Mouse (Mus musculus) midbrain, embryonic 15.5 days (tissue): Measurements from ENCODE around the gene Asb14. TPM values are rescaled to one million over a fixed set of nuclear protein-coding genes. Genes with fewer than 3 reads are reported as not detected.
"Not testable (repeated sequence)": the region's sequence is repeated elsewhere in the genome, so short reads cannot be mapped to it uniquely, and the experiment has no call there.

Experiments
- ATAC-seq: fragments of 200-750 bp; cut with Nextera tagmentation; replicated peaks from 2 replicates; pipeline ENCODE4 v1.8.0; 2017; ENCODE audit warnings: moderate TSS enrichment
- H3K27ac ChIP-seq: fragments of 300-500 bp; sonication (generic); 2 replicates; pipeline ENCODE4 v1.5.1; 2015; ENCODE audit warnings: mild to moderate bottlenecking, inconsistent platforms
- H3K27me3 ChIP-seq: fragments of 300-500 bp; sonication (generic); replicated peaks from 2 replicates; pipeline ENCODE4 v1.6.1; 2015; ENCODE audit warnings: inconsistent platforms
- H3K36me3 ChIP-seq: fragments of 300-500 bp; sonication (generic); replicated peaks from 2 replicates; pipeline ENCODE4 v1.6.1; 2015; ENCODE audit warnings: inconsistent platforms
- H3K4me1 ChIP-seq: fragments of 300-500 bp; sonication (generic); 2 replicates; pipeline ENCODE4 v1.6.1; 2015; ENCODE audit warnings: inconsistent platforms
- H3K4me2 ChIP-seq: fragments of 300-500 bp; sonication (generic); 2 replicates; pipeline ENCODE4 v1.6.1; 2015; ENCODE audit warnings: inconsistent platforms, mild to moderate bottlenecking, moderate library complexity
- H3K4me3 ChIP-seq: fragments of 300-500 bp; sonication (generic); 2 replicates; pipeline ENCODE4 v1.5.1; 2015; ENCODE audit warnings: mild to moderate bottlenecking, inconsistent platforms
- H3K9ac ChIP-seq: fragments of 300-500 bp; sonication (generic); 2 replicates; pipeline ENCODE4 v1.6.1; 2015; ENCODE audit warnings: mild to moderate bottlenecking, inconsistent platforms
- H3K9me3 ChIP-seq: fragments of 300-500 bp; sonication (generic); 2 replicates; pipeline ENCODE4 v1.6.1; 2016; ENCODE audit warnings: inconsistent platforms
- WGBS: fragments of 180-500 bp; shearing (Covaris S2); methylation state at CpG from one replicate; pipeline ENCODE4 v1.1.7; 2015; ENCODE audit warnings: mixed read lengths; 5-methylcytosine and 5-hydroxymethylcytosine counted together
- polyA plus RNA-seq: library from polyadenylated mRNA; unstranded; fragments of >200 nt; fragmentation: Nextera tagmentation; extraction: Ambion mirVana; gene quantifications from 2 replicates; pipeline ENCODE4 v1.2.1, GENCODE M21; 2015

The Asb14 gene
- polyA plus RNA-seq, 1 experiment from 2014 or later: 0.48 TPM

DNA sequence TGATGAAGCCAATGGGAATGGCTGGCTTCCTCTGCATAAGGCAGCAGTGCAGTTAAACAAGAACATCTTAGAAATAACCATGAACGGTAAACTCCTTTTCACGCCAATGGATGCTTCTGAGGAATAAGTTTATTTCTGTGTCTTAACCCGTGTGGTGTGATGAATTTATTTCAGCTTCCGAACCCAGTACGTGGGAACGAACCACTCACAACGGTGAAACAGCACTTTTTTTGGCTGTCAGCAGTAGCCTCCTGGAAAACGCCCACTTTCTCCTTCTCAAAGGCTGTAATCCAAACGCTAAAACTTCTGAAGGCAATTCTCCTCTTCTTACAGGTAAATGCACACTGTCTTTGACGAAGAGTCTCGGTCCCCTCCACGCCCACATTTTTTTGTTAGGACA lies 6.5 kb downstream of the Asb14 start:
- H3K27me3 ChIP-seq: no peaks in the 10 kb centered on the region
- no peak overlapping the region for H3K4me3 ChIP-seq
- H3K9me3 ChIP-seq: no peaks in the 10 kb centered on the region
- H3K27ac ChIP-seq: no peak overlapping the region
- H3K9ac ChIP-seq: no peak overlapping the region
- H3K36me3 ChIP-seq: no peaks in the 10 kb centered on the region
- WGBS: 91% methylated on average over 12 of the region's 12 CpGs
- no peak for ATAC-seq
- H3K4me1 ChIP-seq: no peaks in the 10 kb centered on the region
- H3K4me2 ChIP-seq: no peak overlapping the region

DNA sequence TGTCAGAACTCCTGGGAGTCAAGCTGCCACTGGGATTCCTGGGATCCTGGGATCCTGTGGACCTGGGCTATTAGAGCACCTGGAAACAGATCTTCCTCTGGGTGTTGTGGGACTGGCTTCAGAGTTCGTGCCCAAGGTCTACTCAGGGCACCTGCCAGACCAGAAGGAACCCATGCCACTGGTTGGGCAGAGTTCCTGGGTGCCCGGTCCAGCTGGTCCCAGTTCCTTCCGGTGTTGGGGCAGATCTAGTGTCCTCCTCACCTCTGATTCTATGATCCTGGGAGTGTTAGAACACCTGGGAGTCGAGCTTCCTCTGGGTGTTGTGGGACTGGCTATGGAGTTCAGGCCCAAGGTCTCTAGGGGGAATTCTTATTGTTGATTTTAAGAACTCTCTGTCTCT lies 13.0 kb downstream of the Asb14 start:
- no peaks in the 10 kb centered on the region for H3K9me3 ChIP-seq
- 87% methylated on average over 4 of the region's 4 CpGs for WGBS
- ATAC-seq: no peak

DNA sequence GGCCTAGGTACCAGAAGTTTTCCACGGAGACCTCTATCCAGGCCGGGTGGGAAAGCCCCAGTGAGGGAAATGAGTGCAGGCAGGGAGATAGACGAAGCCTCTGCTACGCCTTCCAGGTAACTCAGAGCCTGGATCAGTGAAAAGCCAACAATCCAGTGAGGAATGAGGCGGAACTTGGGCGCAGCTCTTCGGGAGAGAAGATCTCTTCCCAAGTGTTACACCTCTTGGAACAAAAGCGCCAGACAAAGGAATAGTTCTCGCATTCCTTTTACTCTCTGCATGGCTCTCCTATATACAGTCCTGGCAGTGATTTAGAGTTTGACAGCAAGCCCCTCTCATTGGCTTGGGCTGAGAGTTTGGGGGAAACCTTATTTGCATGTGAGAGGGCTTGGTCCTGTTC lies 16.1 kb downstream of the Asb14 start:
- WGBS: 48% methylated on average over 9 of the region's 9 CpGs
- not testable (repeated sequence) for H3K4me3 ChIP-seq, H3K9ac ChIP-seq, H3K4me1 ChIP-seq, H3K9me3 ChIP-seq, ATAC-seq, H3K4me2 ChIP-seq, H3K27me3 ChIP-seq, H3K27ac ChIP-seq, H3K36me3 ChIP-seq

More for the DNA sequence above, 13.0 kb downstream of the Asb14 start:
- Histone ChIP-seq H3K27ac (no peak overlapping the region), H3K4me3 (no peak overlapping the region), H3K36me3 (no peaks in the 10 kb centered on the region), H3K4me2 (no peak overlapping the region), H3K9ac (no peak overlapping the region), H3K4me1 (no peaks in the 10 kb centered on the region), H3K27me3 (no peaks in the 10 kb centered on the region)

DNA sequence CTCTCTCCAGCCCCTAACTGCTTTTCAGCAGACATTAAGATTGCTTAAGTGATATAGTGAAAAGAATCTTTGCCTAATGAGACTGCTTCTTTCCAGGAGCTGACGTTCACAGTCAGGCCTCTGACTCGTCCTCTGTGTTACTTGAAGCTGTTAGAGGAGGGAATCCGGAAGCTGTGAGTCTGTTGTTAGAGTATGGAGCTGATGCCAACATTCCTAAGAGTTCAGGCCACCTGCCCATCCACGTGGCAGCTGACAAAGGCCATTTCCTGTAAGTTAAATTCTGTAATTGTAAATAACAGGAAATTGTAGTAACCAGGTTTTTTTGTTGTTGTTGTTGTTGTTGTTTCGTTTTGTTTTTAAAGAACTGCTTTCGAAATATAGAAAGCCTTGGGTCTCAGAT lies 16.8 kb downstream of the Asb14 start:
- no peaks in the 10 kb centered on the region for H3K9me3 ChIP-seq
- ATAC-seq: no peak
- H3K27ac ChIP-seq: no peak overlapping the region
- H3K9ac ChIP-seq: no peak overlapping the region
- H3K36me3 ChIP-seq: no peaks in the 10 kb centered on the region
- H3K27me3 ChIP-seq: no peaks in the 10 kb centered on the region
- H3K4me1 ChIP-seq: no peaks in the 10 kb centered on the region
- H3K4me2 ChIP-seq: no peak overlapping the region
- 68% methylated on average over 6 of the region's 6 CpGs for whole genome bisulfite sequencing
- no peak overlapping the region for H3K4me3 ChIP-seq

DNA sequence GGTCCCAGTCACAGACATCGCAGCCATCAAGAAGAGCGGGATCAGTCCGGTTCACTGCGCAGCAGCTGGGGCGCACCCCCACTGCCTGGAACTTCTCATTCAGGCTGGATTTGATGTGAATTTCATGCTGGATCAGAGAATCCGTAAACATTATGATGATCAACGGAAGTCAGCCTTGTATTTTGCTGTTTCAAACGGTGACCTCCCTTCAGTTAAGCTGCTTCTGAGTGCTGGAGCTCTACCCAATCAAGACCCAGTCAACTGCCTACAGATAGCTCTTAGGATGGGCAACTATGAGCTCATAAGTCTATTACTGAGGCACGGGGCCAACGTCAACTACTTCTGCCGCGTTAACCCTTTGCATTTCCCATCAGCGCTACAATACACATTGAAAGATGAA lies 17.5 kb downstream of the Asb14 start:
- no peak overlapping the region for H3K4me2 ChIP-seq
- H3K27ac ChIP-seq: no peak overlapping the region
- WGBS: 90% methylated on average over 13 of the region's 13 CpGs
- no peak overlapping the region for H3K4me3 ChIP-seq
- no peaks in the 10 kb centered on the region for H3K36me3 ChIP-seq
- H3K9ac ChIP-seq: no peak overlapping the region
- H3K4me1 ChIP-seq: no peaks in the 10 kb centered on the region
- H3K27me3 ChIP-seq: no peaks in the 10 kb centered on the region
- no peaks in the 10 kb centered on the region for H3K9me3 ChIP-seq
- no peak for ATAC-seq

DNA sequence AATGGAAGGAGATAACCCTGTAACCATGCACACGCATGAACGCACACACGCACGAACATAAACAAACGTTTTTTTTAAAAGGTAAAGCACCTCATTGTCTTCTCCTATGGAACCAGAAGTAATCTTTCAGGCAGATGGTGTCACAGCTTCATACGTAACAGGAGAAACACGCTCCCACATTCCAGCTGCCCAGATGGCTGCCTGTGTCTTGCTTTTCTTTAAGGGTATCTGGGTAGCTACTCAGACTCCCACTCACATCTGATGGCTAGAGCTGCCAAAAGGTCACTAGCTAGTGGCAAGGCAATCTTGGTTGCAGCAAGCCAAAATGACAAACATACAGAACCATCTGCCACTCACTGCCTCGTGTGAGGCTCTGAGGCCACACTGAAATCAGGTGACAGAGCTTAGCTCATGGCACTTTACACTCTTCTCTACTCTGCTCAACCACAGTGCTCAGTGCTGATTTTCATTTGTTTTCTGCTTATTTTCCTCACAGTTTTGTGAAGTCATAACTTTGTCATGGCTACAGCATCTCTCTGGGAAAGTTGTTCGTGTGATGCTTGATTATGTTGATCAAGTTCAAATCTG lies 19.4 kb downstream of the Asb14 start:
- Histone ChIP-seq H3K9ac (no peak overlapping the region), H3K27ac (no peak overlapping the region), H3K4me2 (no peak overlapping the region), H3K36me3 (0 out of 2 replicates have a peak, but pooled peaks cover 3% of the 10 kb centered on the region), H3K27me3 (no peaks in the 10 kb centered on the region), H3K4me3 (no peak overlapping the region), H3K4me1 (no peaks in the 10 kb centered on the region), H3K9me3 (no peaks in the 10 kb centered on the region)
- WGBS: 69% methylated on average over 9 of the region's 9 CpGs
- no peak for ATAC-seq

DNA sequence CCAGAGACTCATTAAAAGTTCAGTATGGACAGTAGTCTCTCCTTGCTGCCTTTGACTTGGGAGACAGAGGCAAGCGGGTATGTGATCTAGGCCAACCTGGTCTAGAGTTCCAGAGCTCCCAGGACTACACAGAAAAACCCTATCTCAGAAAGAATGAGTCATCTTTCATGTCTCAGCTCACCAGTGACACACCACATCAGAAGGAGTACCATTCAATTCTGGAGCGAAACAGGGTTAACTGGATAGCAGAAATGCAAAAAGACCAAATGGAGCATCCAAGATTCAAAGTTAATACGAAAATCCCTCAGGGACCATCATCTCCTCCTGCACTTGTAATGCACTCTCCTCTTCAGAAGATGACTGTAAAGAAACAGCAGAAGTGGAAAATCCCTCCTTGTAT lies 25.0 kb downstream of the Asb14 start:
- Histone ChIP-seq H3K9ac (no peak overlapping the region), H3K4me1 (no peaks in the 10 kb centered on the region), H3K36me3 (peaks cover 17% of the 10 kb centered on the region), H3K4me2 (no peak overlapping the region), H3K27ac (no peak overlapping the region), H3K9me3 (no peaks in the 10 kb centered on the region), H3K27me3 (no peaks in the 10 kb centered on the region), H3K4me3 (no peak overlapping the region)
- 96% methylated on average over 3 of the region's 3 CpGs for WGBS
- no peak for ATAC-seq

DNA sequence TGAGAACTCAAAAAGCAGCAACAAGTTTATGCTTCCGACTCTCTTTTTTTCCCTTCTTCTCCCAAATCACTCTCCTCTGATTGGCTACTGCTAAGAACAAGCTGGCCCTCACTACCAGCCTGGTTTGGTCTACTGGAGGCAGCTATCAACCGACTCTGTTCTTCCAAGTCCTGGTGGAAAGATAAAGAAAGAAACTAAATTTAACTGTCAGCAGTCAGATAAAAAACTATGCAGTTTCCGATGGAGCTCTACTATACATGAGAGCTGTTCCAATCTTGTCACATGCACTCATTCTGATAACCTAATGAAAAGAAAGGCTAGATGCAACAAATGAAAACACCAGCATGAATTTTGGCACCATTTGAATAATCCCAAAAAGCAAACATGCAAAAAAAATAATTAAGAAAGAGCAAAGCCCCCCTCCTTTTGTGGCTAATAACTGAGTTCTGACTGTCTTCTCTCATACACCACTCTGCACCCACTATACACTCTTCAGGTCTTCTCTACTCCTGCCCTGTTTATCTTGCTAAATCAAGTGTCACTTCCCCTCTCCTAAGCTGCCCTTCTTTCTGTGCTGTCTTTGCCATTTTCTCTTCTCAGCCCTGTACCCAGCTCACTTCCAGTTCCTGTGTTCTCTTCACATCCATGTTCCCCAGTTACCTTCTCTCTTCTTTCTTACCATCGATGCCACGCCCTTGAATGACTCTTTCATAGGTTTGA lies 29.5 kb downstream of the Asb14 start:
- no peak overlapping the region for H3K9ac ChIP-seq
- H3K4me3 ChIP-seq: no peak overlapping the region
- H3K9me3 ChIP-seq: no peaks in the 10 kb centered on the region
- H3K4me1 ChIP-seq: no peaks in the 10 kb centered on the region
- ATAC-seq: no peak
- peaks cover 27% of the 10 kb centered on the region for H3K36me3 ChIP-seq
- H3K4me2 ChIP-seq: no peak overlapping the region
- H3K27me3 ChIP-seq: no peaks in the 10 kb centered on the region
- 95% methylated on average over 5 of the region's 5 CpGs for WGBS
- H3K27ac ChIP-seq: no peak overlapping the region

DNA sequence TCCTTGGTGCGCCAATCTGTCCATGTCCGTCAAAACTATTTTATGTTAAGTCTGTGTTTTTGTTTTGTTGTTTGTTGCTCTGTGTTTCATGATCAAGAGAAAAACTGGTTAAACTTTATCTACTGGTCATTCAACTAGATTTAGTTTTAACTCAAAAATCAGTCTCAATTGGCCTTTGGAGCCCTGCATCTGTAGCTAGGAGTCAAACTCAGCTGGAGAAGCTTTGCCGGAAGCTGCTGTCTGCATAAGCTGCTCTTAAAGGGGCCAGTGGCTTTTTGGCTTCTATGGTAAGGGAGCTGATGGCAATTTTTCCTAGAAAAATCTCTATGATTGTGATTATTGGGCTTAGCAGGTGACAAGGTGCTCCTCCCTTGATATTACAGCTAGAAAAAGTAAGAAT lies 40.5 kb downstream of the Asb14 start:
- WGBS: 85% methylated on average over 3 of the region's 3 CpGs
- Histone ChIP-seq H3K4me2 (no peak overlapping the region), H3K36me3 (peaks cover 14% of the 10 kb centered on the region; the same call in 1 of the 2 replicates), H3K9ac (no peak overlapping the region), H3K27me3 (no peaks in the 10 kb centered on the region), H3K4me3 (no peak overlapping the region), H3K4me1 (no peaks in the 10 kb centered on the region), H3K9me3 (no peaks in the 10 kb centered on the region), H3K27ac (no peak overlapping the region)
- ATAC-seq: no peak

DNA sequence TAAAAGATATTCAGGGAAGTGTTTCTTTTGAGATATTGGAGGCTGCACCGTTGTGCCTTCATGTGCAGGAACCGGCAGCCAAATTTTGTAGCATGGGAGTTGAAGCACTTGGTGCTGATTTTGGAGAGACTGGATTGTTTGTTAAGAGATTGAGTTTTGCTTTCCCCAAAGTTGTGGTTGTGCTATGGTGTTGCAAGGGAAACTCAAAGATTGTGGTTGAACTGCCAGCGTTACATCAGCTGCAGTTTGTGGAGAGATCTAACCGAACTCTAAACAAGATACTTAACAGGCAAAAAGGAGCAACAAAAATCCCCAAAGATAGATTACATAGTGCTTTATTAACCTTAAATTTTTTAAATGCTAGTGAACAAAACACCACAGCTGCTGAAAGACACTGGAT lies 41.2 kb downstream of the Asb14 start:
- Histone ChIP-seq H3K4me3 (no peak overlapping the region), H3K4me2 (no peak overlapping the region), H3K4me1 (no peaks in the 10 kb centered on the region), H3K36me3 (peaks cover 14% of the 10 kb centered on the region; the same call in 1 of the 2 replicates), H3K9me3 (no peaks in the 10 kb centered on the region), H3K9ac (no peak overlapping the region), H3K27ac (no peak overlapping the region), H3K27me3 (no peaks in the 10 kb centered on the region)
- WGBS: 94% methylated on average over 4 of the region's 4 CpGs
- ATAC-seq: no peak

DNA sequence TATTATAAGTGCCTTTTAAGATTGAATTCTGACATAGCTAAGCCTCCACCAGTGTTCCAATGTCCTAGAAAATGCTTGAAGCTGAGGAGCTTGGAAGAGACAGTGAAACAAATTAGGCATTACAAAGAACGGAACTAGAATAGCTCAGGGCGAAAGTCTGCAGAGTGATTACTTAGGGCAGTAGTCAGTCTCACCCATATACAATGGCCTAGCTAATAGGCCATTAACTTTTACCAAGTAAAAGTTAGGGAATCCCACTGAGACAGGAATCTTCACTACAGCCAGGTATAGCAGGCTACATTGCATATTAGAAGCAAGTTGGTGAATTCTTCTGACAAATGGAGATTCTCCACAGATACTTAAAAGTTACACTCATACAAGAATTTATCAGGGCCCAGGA lies 61.8 kb downstream of the Asb14 start:
- H3K9me3 ChIP-seq, H3K36me3 ChIP-seq, H3K4me2 ChIP-seq, H3K4me3 ChIP-seq, ATAC-seq, H3K27ac ChIP-seq, H3K27me3 ChIP-seq, H3K9ac ChIP-seq, H3K4me1 ChIP-seq: not testable (repeated sequence)
- 80% methylated on average over 2 of the region's 2 CpGs for WGBS

DNA sequence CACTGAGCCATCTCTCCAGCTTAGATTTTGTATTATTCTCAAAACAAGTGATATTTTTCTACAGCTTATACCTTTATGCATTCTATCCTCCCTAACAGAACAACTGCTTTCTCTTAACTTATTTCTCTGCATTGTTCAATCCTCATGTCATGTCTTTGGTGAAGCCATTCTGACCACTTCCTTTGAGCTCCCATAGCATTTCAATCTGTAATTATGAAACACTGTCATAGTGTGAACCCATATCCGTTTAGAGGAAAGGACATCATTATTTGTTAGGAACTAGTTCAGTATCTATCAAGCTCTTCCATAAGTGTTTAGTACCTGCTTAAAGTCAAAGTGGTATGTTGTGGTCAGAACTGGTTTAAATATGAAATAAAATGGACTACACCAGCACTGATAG lies 66.2 kb downstream of the Asb14 start:
- peaks cover 5% of the 10 kb centered on the region; the same call in 1 of the 2 replicates for H3K36me3 ChIP-seq
- WGBS: 91% methylated on average over 1 of the region's 1 CpGs

More for the DNA sequence above, 66.2 kb downstream of the Asb14 start:
- ATAC-seq: no peak
- Histone ChIP-seq H3K27ac (no peak overlapping the region), H3K4me1 (no peaks in the 10 kb centered on the region), H3K4me2 (no peak overlapping the region), H3K4me3 (no peak overlapping the region), H3K9me3 (no peaks in the 10 kb centered on the region), H3K9ac (no peak overlapping the region), H3K27me3 (no peaks in the 10 kb centered on the region)
